Mouse (Mus musculus) small intestine, adult 2 months (tissue): ENCODE data around the gene Ctcfl.
"Not testable (repeated sequence)": the region's sequence is repeated elsewhere in the genome, so short reads cannot be mapped to it uniquely, and the experiment has no call there.

Experiments
- CTCF ChIP-seq: fragments of 200-500 bp; IDR thresholded peaks from 2 replicates; pipeline ENCODE4 v1.5.1; 2012; ENCODE audit warnings: low read depth, mild to moderate bottlenecking, control low read depth, inconsistent platforms, low read length, moderate library complexity, mixed read lengths; ENCODE audit not compliant: insufficient replicate concordance, insufficient read length; ENCODE audit errors: extremely low read depth
- POLR2A ChIP-seq: fragments of 200-500 bp; IDR thresholded peaks from 2 replicates; pipeline ENCODE4 v1.6.1; 2012; ENCODE audit warnings: low read depth, mild to moderate bottlenecking, control low read depth, inconsistent platforms, low read length, moderate library complexity

DNA sequence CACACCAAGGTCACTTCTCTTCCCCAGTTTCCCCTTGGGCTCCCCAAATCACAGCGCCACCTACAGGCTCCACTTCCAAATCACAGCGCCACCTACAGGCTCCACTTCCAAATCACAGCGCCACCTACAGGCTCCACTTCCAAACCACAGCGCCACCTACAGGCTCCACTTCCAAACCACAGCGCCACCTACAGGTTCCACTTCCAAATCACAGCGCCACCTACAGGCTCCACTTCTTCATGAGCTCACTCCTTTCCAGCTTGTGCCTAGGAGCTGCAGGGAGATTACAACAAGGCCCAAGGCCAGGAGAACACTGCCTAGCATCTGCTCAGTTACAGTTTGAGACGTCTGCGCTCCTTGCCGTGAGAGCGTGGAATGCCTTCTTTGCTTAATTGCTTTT lies 22.0 kb downstream of the Ctcfl start:
- TF ChIP-seq CTCF: peak; percentile 89; the same call in 1 of the 2 replicates
- TF ChIP-seq POLR2A: not testable (repeated sequence)
